Mouse (Mus musculus): ENCODE measurements around the gene Zfp646.

Gene Zfp646

GRCm38 (mm10) chr7:127919290-127919689 is 43.3 kb downstream of the Zfp646 start:
- DNase-seq (ENCODE audit: low read depth, low spot score) = peak; percentile 48

- DNase-seq (ENCODE audit: low read depth, low spot score) = peak; percentile 53
Measured at GRCm38 (mm10) chr7:127921516-127921915, 45.5 kb downstream of the Zfp646 start.

- peak; percentile 80 for DNase-seq (ENCODE audit: low read depth, low spot score)
Measured at GRCm38 (mm10) chr7:127922451-127923275, 46.6 kb downstream of the Zfp646 start.

GRCm38 (mm10) chr7:127923714-127924113 is 47.7 kb downstream of the Zfp646 start:
- DNase-seq (ENCODE audit: low read depth, low spot score) = no peak

GRCm38 (mm10) chr7:127925252-127925651 is 49.2 kb downstream of the Zfp646 start:
- no peak for DNase-seq (ENCODE audit: low read depth, low spot score)

- no peak for DNase-seq (ENCODE audit: low read depth, low spot score)
Measured at GRCm38 (mm10) chr7:127926066-127926465, 50.0 kb downstream of the Zfp646 start.

- no peak for DNase-seq (ENCODE audit: low read depth, low spot score)
Measured at GRCm38 (mm10) chr7:127926846-127927245, 50.8 kb downstream of the Zfp646 start.

GRCm38 (mm10) chr7:127927726-127928125 is 51.7 kb downstream of the Zfp646 start:
- DNase-seq (ENCODE audit: low read depth, low spot score) = no peak

- no peak for DNase-seq (ENCODE audit: low read depth, low spot score)
Measured at GRCm38 (mm10) chr7:127928596-127928995, 52.6 kb downstream of the Zfp646 start.

- no peak for DNase-seq (ENCODE audit: low read depth, low spot score)
Measured at GRCm38 (mm10) chr7:127929923-127930322, 53.9 kb downstream of the Zfp646 start, which contains the start of gene Prss8. Prss8 (minus strand) TSS chr7:127930104.

GRCm38 (mm10) chr7:127930636-127931035 is 54.6 kb downstream of the Zfp646 start:
- no peak for DNase-seq (ENCODE audit: low read depth, low spot score)

GRCm38 (mm10) chr7:127931351-127932135 is 55.5 kb downstream of the Zfp646 start:
- DNase-seq (ENCODE audit: low read depth, low spot score) = no peak

GRCm38 (mm10) chr7:127932273-127933031 is 56.4 kb downstream of the Zfp646 start:
- DNase-seq (ENCODE audit: low read depth, low spot score) = no peak

- no peak for DNase-seq (ENCODE audit: low read depth, low spot score)
Measured at GRCm38 (mm10) chr7:127934075-127934474, 58.1 kb downstream of the Zfp646 start.

GRCm38 (mm10) chr7:127935028-127935722 is 59.2 kb downstream of the Zfp646 start:
- peak; percentile 97 for DNase-seq (ENCODE audit: low read depth, low spot score)

Measured in CD4-positive, CD25-positive, alpha-beta regulatory T cell, adult 2 months (primary cell).